Mouse (Mus musculus) stomach, embryonic 16.5 days (tissue): ENCODE results near the gene Plod3. TPM values are rescaled to one million over a fixed set of nuclear protein-coding genes. Genes with fewer than 3 reads are reported as not detected.

Experiments used
- ATAC-seq: fragments of 200-750 bp; cut with Nextera tagmentation; 2 replicates; pipeline ENCODE4 v1.8.0; 2017; ENCODE audit warnings: moderate number of reproducible peaks, moderate TSS enrichment; ENCODE audit not compliant: insufficient read depth, low FRiP score
- H3K27ac ChIP-seq: fragments of 300-500 bp; sonication (generic); 2 replicates; pipeline ENCODE4 v1.5.1; 2014; ENCODE audit warnings: low read length
- H3K27me3 ChIP-seq: fragments of 300-500 bp; sonication (generic); 2 replicates; pipeline ENCODE4 v1.6.1; 2014; ENCODE audit warnings: low read length, control low read depth, mixed read lengths; ENCODE audit not compliant: control insufficient read depth, insufficient read depth
- H3K36me3 ChIP-seq: fragments of 300-500 bp; sonication (generic); 2 replicates; pipeline ENCODE4 v1.6.1; 2014; ENCODE audit warnings: low read length; ENCODE audit not compliant: control insufficient read depth, insufficient read depth
- H3K4me1 ChIP-seq: fragments of 300-500 bp; sonication (generic); 2 replicates; pipeline ENCODE4 v1.6.1; 2014; ENCODE audit warnings: low read length, control low read depth, mixed read lengths; ENCODE audit not compliant: control insufficient read depth, insufficient read depth
- H3K4me2 ChIP-seq: fragments of 300-500 bp; sonication (generic); 2 replicates; pipeline ENCODE4 v1.6.1; 2014; ENCODE audit warnings: low read depth, low read length, mixed read lengths
- H3K4me3 ChIP-seq: fragments of 300-500 bp; sonication (generic); replicated peaks from 2 replicates; pipeline ENCODE4 v1.5.1; 2014; ENCODE audit warnings: mild to moderate bottlenecking, low read length
- H3K9ac ChIP-seq: fragments of 300-500 bp; sonication (generic); 2 replicates; pipeline ENCODE4 v1.6.1; 2014; ENCODE audit warnings: low read length
- H3K9me3 ChIP-seq: fragments of 300-500 bp; sonication (generic); replicated peaks from 2 replicates; pipeline ENCODE4 v1.6.1; 2016; ENCODE audit warnings: low read length, control low read depth; ENCODE audit not compliant: control insufficient read depth
- WGBS: fragments of 180-500 bp; shearing (Covaris S2); extraction: QIAGEN DNeasy Blood & Tissue Kit; methylation state at CpG from one replicate; pipeline ENCODE4 v1.1.7; 2014; 5-methylcytosine and 5-hydroxymethylcytosine counted together
- polyA plus RNA-seq: library from polyadenylated mRNA; unstranded; fragments of >200 nt; fragmentation: Nextera tagmentation; extraction: Ambion mirVana; gene quantifications from 2 replicates; pipeline ENCODE4 v1.2.1, GENCODE M21; 2015

The Plod3 gene
- polyA plus RNA-seq, 1 experiment from 2014 or later = 46.1 TPM

DNA sequence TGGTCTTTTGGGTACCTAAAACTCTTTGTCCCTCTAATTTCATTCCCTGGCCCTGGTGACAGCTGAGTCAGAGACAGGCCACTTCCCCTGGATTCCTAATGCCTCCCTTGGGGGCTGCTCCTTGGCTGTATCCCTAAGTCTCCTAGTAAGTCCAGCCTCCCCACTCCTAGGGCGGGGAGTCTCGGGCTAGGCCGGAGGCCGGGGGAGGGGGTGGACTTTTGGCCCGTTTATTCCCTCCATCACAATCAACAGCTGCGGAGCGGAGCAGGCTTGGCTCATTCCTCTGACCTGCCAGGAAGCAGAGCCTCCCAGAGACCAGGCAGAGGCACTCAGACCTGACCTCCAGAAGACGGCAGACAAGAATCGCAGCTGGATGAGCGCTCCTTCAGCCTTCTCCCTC lies 19.2 kb upstream of the Plod3 start:
- ATAC-seq = peak; percentile 31; the same call in 1 of the 2 replicates
- Histone ChIP-seq H3K9ac (0 out of 2 replicates have a peak overlapping the region, but pooled peaks have one; percentile 36), H3K4me1 (peaks cover 26% of the 10 kb centered on the region)

GRCm38 (mm10) chr5:136970703-136971102 lies 16.1 kb upstream of the Plod3 start:
- H3K9ac ChIP-seq = no peak overlapping the region
- H3K27me3 ChIP-seq = no peaks in the 10 kb centered on the region
- H3K27ac ChIP-seq = no peak overlapping the region
- ATAC-seq = 0 out of 2 replicates have a peak, but pooled peaks have one; percentile 34
- peaks cover 19% of the 10 kb centered on the region for H3K4me1 ChIP-seq
- H3K36me3 ChIP-seq = no peaks in the 10 kb centered on the region
- no peak overlapping the region for H3K4me3 ChIP-seq
- WGBS = 53% methylated on average over 1 of the region's 1 CpGs
- H3K9me3 ChIP-seq = no peaks in the 10 kb centered on the region
- no peak overlapping the region for H3K4me2 ChIP-seq

More for the DNA sequence above, 19.2 kb upstream of the Plod3 start:
- Histone ChIP-seq H3K27ac (peak overlapping the region; percentile 89), H3K4me3 (no peak overlapping the region), H3K9me3 (no peaks in the 10 kb centered on the region), H3K27me3 (no peaks in the 10 kb centered on the region), H3K4me2 (no peak overlapping the region), H3K36me3 (no peaks in the 10 kb centered on the region)
- 40% methylated on average over 10 of the region's 10 CpGs for WGBS

DNA sequence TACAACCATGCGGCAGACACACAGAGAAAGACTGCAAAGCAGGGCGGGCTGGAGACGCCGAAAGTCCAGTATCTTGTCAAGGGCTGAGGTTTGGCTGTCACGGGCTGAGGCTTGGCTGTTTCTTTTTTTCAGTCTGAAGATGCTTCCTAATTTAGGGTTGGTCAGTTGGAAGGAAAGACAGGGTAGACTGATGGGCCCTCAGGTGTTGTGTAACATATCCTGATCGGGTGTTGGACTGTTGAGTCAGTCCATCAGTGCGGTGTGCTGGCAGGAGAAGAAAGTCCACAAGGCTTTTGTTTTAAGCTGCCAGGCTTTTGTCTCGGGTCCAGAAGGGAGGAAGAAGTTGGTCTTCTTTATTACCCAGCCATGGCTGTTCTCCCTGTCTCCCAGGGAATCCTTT lies 13.1 kb upstream of the Plod3 start:
- no peak for ATAC-seq
- Histone ChIP-seq H3K4me3 (no peak overlapping the region), H3K4me2 (no peak overlapping the region), H3K9me3 (no peaks in the 10 kb centered on the region), H3K4me1 (no peaks in the 10 kb centered on the region), H3K9ac (no peak overlapping the region), H3K36me3 (no peaks in the 10 kb centered on the region), H3K27me3 (no peaks in the 10 kb centered on the region), H3K27ac (no peak overlapping the region)
- 66% methylated on average over 8 of the region's 8 CpGs for WGBS

- WGBS = 46% methylated on average over 4 of the region's 4 CpGs
- ATAC-seq = no peak
- H3K9me3 ChIP-seq = no peaks in the 10 kb centered on the region
- H3K4me2 ChIP-seq = no peak overlapping the region
- H3K27ac ChIP-seq = no peak overlapping the region
- H3K36me3 ChIP-seq = 0 out of 2 replicates have a peak, but pooled peaks cover 14% of the 10 kb centered on the region
- H3K4me3 ChIP-seq = no peak overlapping the region
- no peaks in the 10 kb centered on the region for H3K4me1 ChIP-seq
- H3K27me3 ChIP-seq = no peaks in the 10 kb centered on the region
- no peak overlapping the region for H3K9ac ChIP-seq
Measured at GRCm38 (mm10) chr5:136977769-136978168, 9.1 kb upstream of the Plod3 start.

DNA sequence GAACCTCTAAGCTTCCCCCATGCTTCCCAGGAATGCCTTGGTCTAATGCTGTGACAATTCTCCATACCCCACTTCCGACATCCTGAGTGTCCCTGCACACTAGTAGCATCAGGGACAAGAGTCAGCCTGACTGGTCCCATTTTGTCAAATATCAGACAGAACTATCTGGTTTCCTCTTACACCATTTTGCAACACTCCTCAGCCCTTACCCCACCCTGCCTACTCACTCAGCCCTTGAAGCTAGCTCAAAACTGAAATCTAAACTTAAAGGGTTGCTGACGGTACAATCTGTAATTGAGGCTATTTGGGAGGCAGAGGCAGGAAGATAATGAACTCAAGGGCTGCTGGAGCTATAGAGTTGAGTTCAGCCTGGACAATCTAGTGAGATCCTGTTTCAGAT lies 7.1 kb upstream of the Plod3 start:
- 88% methylated on average over 2 of the region's 2 CpGs for WGBS
- H3K4me2 ChIP-seq = no peak overlapping the region
- no peaks in the 10 kb centered on the region for H3K9me3 ChIP-seq
- 0 out of 2 replicates have a peak, but pooled peaks cover 14% of the 10 kb centered on the region for H3K36me3 ChIP-seq
- H3K4me1 ChIP-seq = no peaks in the 10 kb centered on the region
- H3K27ac ChIP-seq = no peak overlapping the region
- no peak overlapping the region for H3K4me3 ChIP-seq
- no peak overlapping the region for H3K9ac ChIP-seq
- ATAC-seq = no peak
- no peaks in the 10 kb centered on the region for H3K27me3 ChIP-seq

- H3K9ac ChIP-seq = no peak overlapping the region
- no peak overlapping the region for H3K4me2 ChIP-seq
- H3K4me3 ChIP-seq = no peak overlapping the region
- H3K27ac ChIP-seq = no peak overlapping the region
- 0 out of 2 replicates have a peak, but pooled peaks cover 14% of the 10 kb centered on the region for H3K36me3 ChIP-seq
- H3K4me1 ChIP-seq = peaks cover 1% of the 10 kb centered on the region; the same call in 1 of the 2 replicates
- H3K9me3 ChIP-seq = no peaks in the 10 kb centered on the region
- H3K27me3 ChIP-seq = no peaks in the 10 kb centered on the region
- WGBS = 93% methylated on average over 8 of the region's 8 CpGs
- ATAC-seq = no peak
Measured at GRCm38 (mm10) chr5:136980974-136981373, 5.8 kb upstream of the Plod3 start.

GRCm38 (mm10) chr5:136982338-136982930 lies 4.4 kb upstream of the Plod3 start:
- Histone ChIP-seq H3K4me1 (peaks cover 6% of the 10 kb centered on the region; the same call in 1 of the 2 replicates), H3K27me3 (no peaks in the 10 kb centered on the region), H3K27ac (no peak overlapping the region), H3K4me2 (no peak overlapping the region), H3K36me3 (0 out of 2 replicates have a peak, but pooled peaks cover 14% of the 10 kb centered on the region), H3K9me3 (no peaks in the 10 kb centered on the region), H3K9ac (no peak overlapping the region), H3K4me3 (no peak overlapping the region)
- ATAC-seq = no peak
- 51% methylated on average over 14 of the region's 16 CpGs for WGBS

GRCm38 (mm10) chr5:136984828-136985227 lies 2.0 kb upstream of the Plod3 start:
- no peak overlapping the region for H3K9ac ChIP-seq
- peaks cover 15% of the 10 kb centered on the region for H3K4me1 ChIP-seq
- no peak overlapping the region for H3K27ac ChIP-seq
- no peaks in the 10 kb centered on the region for H3K9me3 ChIP-seq
- no peak for ATAC-seq
- no peak overlapping the region for H3K4me3 ChIP-seq
- 53% methylated on average over 14 of the region's 14 CpGs for WGBS
- no peaks in the 10 kb centered on the region for H3K27me3 ChIP-seq
- H3K36me3 ChIP-seq = peaks cover 16% of the 10 kb centered on the region; the same call in 1 of the 2 replicates
- no peak overlapping the region for H3K4me2 ChIP-seq

DNA sequence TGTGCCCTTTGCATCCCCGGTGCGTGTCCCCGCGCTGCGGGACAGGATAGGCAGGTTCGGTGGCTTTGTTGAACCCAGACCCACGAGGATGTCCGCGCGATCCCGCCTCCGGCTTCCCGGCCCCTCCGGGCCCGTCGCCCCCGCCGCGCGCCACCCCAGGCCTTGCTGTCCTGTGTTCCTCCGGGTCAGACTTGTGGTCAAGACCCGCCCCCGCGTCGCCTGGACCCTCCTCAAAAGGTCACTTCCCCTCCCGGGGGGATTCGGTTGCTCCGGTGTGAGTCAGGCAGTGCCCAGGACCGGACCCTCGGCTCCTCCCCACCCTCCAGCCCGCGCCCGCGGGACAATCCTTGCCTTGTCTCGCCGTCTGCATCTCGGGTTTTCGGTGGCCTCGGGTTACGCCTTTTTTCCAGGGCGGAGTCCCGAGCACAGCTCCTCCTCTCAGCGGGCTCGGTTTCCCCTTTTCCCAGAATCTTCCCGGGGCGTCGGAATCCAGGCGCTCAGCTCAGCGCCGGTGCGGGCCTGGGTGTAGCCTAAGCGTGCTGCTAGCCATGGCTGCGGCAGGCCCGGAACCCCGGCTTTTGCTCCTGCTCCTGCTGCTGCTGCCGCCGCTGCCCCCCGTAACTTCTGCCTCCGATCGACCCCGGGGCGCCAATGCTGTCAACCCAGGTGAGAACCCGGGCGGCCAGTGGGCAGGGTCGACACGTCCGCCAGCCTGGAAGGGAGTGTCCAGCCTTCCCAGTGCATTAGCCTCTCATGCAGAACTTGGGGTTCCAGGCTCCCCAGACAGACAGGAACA lies 517 bp downstream of the Plod3 start:
- no peaks in the 10 kb centered on the region for H3K9me3 ChIP-seq
- ATAC-seq = peak; percentile 70
- peak overlapping the region; percentile 95 for H3K9ac ChIP-seq
- peak overlapping the region; percentile 91 for H3K4me3 ChIP-seq
- H3K27me3 ChIP-seq = no peaks in the 10 kb centered on the region
- peaks cover 27% of the 10 kb centered on the region for H3K36me3 ChIP-seq
- H3K27ac ChIP-seq = peak overlapping the region; percentile 93
- WGBS = under 1% methylated on average over 67 of the region's 67 CpGs
- peaks cover 15% of the 10 kb centered on the region for H3K4me1 ChIP-seq
- H3K4me2 ChIP-seq = peak overlapping the region; percentile 79
